Mouse (Mus musculus) olfactory bulb, adult 2 months (tissue): ENCODE measurements around the gene Noxo1.
"Not testable (repeated sequence)": the region's sequence is repeated elsewhere in the genome, so short reads cannot be mapped to it uniquely, and the experiment has no call there.

Source experiments
- CTCF ChIP-seq: fragments of 200-500 bp; IDR thresholded peaks from 2 replicates; pipeline ENCODE4 v1.5.1; 2012; ENCODE audit warnings: low read depth, mild to moderate bottlenecking, low read length, moderate library complexity; ENCODE audit not compliant: insufficient read depth
- POLR2A ChIP-seq: fragments of 200-500 bp; IDR thresholded peaks from 2 replicates; pipeline ENCODE4 v1.6.1; 2012; ENCODE audit warnings: mild to moderate bottlenecking, low read depth, low read length, moderate library complexity; ENCODE audit not compliant: insufficient read depth

- TF ChIP-seq POLR2A, CTCF: not testable (repeated sequence)
Measured at GRCm38 (mm10) chr17:24721383-24721955, 25.4 kb downstream of the Noxo1 start.
